29 mouse cellular contexts compared by ENCODE assay signal in genomic region chr7:141484186-141485120, GRCm38 (mm10). TPM values are rescaled to one million over a fixed set of nuclear protein-coding genes. Genes with fewer than 3 reads are reported as not detected.
DNase-seq lines count a peak whose midpoint lies in the region; ATAC-seq and TF ChIP-seq lines count a peak whose summit lies in the region.
"Had no signal": no experiment of that assay in that cellular context is flagged by ENCODE, and none has a peak within 500 bp of the region (broad histone marks: within the 10 kb centered on the region; RNA-seq: fewer than 3 reads in every experiment).

No protein-coding gene starts in this region.

- H3K4me3 ChIP-seq in hindbrain, postnatal 0 days (ENCODE audit: low read length), result no peak overlapping the region
- H3K4me3 ChIP-seq in hindbrain, embryonic 11.5 days (ENCODE audit: low read depth, low read length), result no peak overlapping the region
- H3K4me3 ChIP-seq in neural tube, embryonic 14.5 days (ENCODE audit: low read depth, low read length), result no peak overlapping the region
- H3K4me3 ChIP-seq: forebrain, embryonic 13.5 days; heart, embryonic 10.5 days; kidney, embryonic 15.5 days; liver, embryonic 12.5 days; myocyte had no signal

- H3K4me1 ChIP-seq in hindbrain, postnatal 0 days (ENCODE audit: insufficient read depth, low read length), result peaks cover 12% of the 10 kb centered on the region
- H3K4me1 ChIP-seq in hindbrain, embryonic 11.5 days (replicated peaks; ENCODE audit: control insufficient read depth, insufficient read depth, low read length), result peaks cover 5% of the 10 kb centered on the region; the same call in 1 of the 2 replicates
- peaks cover 16% of the 10 kb centered on the region for H3K4me1 ChIP-seq in neural tube, embryonic 14.5 days (ENCODE audit: control insufficient read depth, insufficient read depth, low read length)

- no peak for ATAC-seq in hindbrain, postnatal 0 days
- ATAC-seq in hindbrain, embryonic 11.5 days (ENCODE audit: low FRiP score), result no peak
- ATAC-seq in neural tube, embryonic 14.5 days (ENCODE audit: low read depth), result no peak
- ATAC-seq: activated CD4-positive, CD25-positive, alpha-beta regulatory T cell, adult 4 months; forebrain, embryonic 13.5 days; inflammation-experienced regulatory T-cells, adult 6 months; liver, embryonic 12.5 days; liver, postnatal 0 days; midbrain, embryonic 16.5 days had no signal

- H3K27me3 ChIP-seq in hindbrain, postnatal 0 days (ENCODE audit: insufficient read depth, low read length), result no peaks in the 10 kb centered on the region
- H3K27me3 ChIP-seq in hindbrain, embryonic 11.5 days (ENCODE audit: control insufficient read depth, insufficient read depth, low read length), result peaks cover 14% of the 10 kb centered on the region
- peaks cover 4% of the 10 kb centered on the region; the same call in 1 of the 2 replicates for H3K27me3 ChIP-seq in neural tube, embryonic 14.5 days (ENCODE audit: control insufficient read depth, insufficient read depth, low read length)

- no peak overlapping the region for H3K27ac ChIP-seq in hindbrain, postnatal 0 days
- no peak overlapping the region for H3K27ac ChIP-seq in hindbrain, embryonic 11.5 days (ENCODE audit: low read depth, low read length)
- H3K27ac ChIP-seq in neural tube, embryonic 14.5 days (ENCODE audit: low read depth, low read length), result no peak overlapping the region
- H3K27ac ChIP-seq: forebrain, embryonic 13.5 days; heart, embryonic 10.5 days; kidney, embryonic 15.5 days; liver, embryonic 12.5 days had no signal

- no peak for TF ChIP-seq CTCF in hindbrain, postnatal 0 days (IDR thresholded peaks at IDR 0.05; ENCODE audit: low read depth)

- DNase-seq in cerebellum, postnatal 10 days, result peak; percentile 62 to 70
- no peak for DNase-seq in cerebellum, adult 8-10 months
- no peak for DNase-seq in hindbrain, postnatal 0 days (ENCODE audit: low spot score)
- no peak for DNase-seq in hindbrain, embryonic 11.5 days (ENCODE audit: low spot score)
- DNase-seq in cerebellum, postnatal 14 days, result peak; percentile 59 to 65
- DNase-seq in gastrocnemius, adult 18-20 months (ENCODE audit: low spot score), result no peak
- DNase-seq: adrenal gland, adult 2 months; adrenal gland, postnatal 36 days; B cell, adult 2 months; gastrocnemius, postnatal 14 days; heart, postnatal 36 days; kidney, adult 11 months; kidney, postnatal 36 days; layer of hippocampus, postnatal 36 days; left cerebral cortex, postnatal 4 days; liver, postnatal 0 days; lung, postnatal 36 days; thymus, adult 2 months; thymus, postnatal 36 days had no signal

- H3K9ac ChIP-seq in hindbrain, postnatal 0 days (replicated peaks; ENCODE audit: low read length), result no peak overlapping the region
- H3K9ac ChIP-seq in hindbrain, embryonic 11.5 days (ENCODE audit: low read depth, low read length), result no peak overlapping the region
- no peak overlapping the region for H3K9ac ChIP-seq in neural tube, embryonic 14.5 days (replicated peaks; ENCODE audit: low read depth, low read length)
- H3K9ac ChIP-seq: kidney, embryonic 15.5 days; liver, embryonic 12.5 days; liver, postnatal 0 days had no signal

- 69% methylated on average over 5 of the region's 5 CpGs for WGBS in hindbrain, postnatal 0 days
- WGBS in hindbrain, embryonic 11.5 days, result 65% methylated on average over 5 of the region's 5 CpGs
- WGBS in neural tube, embryonic 14.5 days, result 75% methylated on average over 5 of the region's 5 CpGs

- peak overlapping the region; percentile 93; the same call in 1 of the 2 replicates for H3K4me2 ChIP-seq in hindbrain, postnatal 0 days (ENCODE audit: low read depth, low read length)
- H3K4me2 ChIP-seq in hindbrain, embryonic 11.5 days (replicated peaks; ENCODE audit: low read depth, low read length), result no peak overlapping the region
- 0 out of 2 replicates have a peak overlapping the region, but pooled peaks have one; percentile 8 for H3K4me2 ChIP-seq in neural tube, embryonic 14.5 days (ENCODE audit: low read depth, low read length)
- H3K4me2 ChIP-seq: forebrain, embryonic 13.5 days; kidney, embryonic 15.5 days; liver, embryonic 12.5 days; midbrain, embryonic 11.5 days had no signal

- H3K9me3 ChIP-seq in hindbrain, postnatal 0 days (ENCODE audit: low read length), result no peaks in the 10 kb centered on the region
- no peaks in the 10 kb centered on the region for H3K9me3 ChIP-seq in hindbrain, embryonic 11.5 days (ENCODE audit: control insufficient read depth, low read length)
- no peaks in the 10 kb centered on the region for H3K9me3 ChIP-seq in neural tube, embryonic 14.5 days (ENCODE audit: control insufficient read depth, low read length)
- H3K9me3 ChIP-seq: forebrain, embryonic 13.5 days; heart, embryonic 10.5 days; kidney, embryonic 15.5 days; liver, embryonic 12.5 days had no signal

- no peaks in the 10 kb centered on the region for H3K36me3 ChIP-seq in hindbrain, postnatal 0 days (ENCODE audit: insufficient read depth, low read length)
- no peaks in the 10 kb centered on the region for H3K36me3 ChIP-seq in hindbrain, embryonic 11.5 days (ENCODE audit: control insufficient read depth, insufficient read depth, low read length)
- no peaks in the 10 kb centered on the region for H3K36me3 ChIP-seq in neural tube, embryonic 14.5 days (ENCODE audit: control insufficient read depth, insufficient read depth, low read length)

RNA-seq across cellular contexts. Expression of gene Tspan4, which starts 9.4 kb away (rescaled TPM):
- total RNA-seq in hindbrain, postnatal 0 days (2014; rRNA removed), result 101 and 119 TPM in 2 replicates
- 78.2 and 83.9 TPM in 2 replicates for polyA plus RNA-seq in hindbrain, postnatal 0 days (2015; fragmentation: Nextera tagmentation; extraction: Ambion mirVana)
- polyA plus RNA-seq in hindbrain, embryonic 11.5 days (2014; fragmentation: Nextera tagmentation; extraction: Ambion mirVana), result 29.6 and 31.4 TPM in 2 replicates
- 55.7 and 63.3 TPM in 2 replicates for polyA plus RNA-seq in neural tube, embryonic 14.5 days (2014; fragmentation: Nextera tagmentation; extraction: Ambion mirVana)
- 1 to 10 TPM; 6.6 to 7.1 TPM for total RNA-seq in gastrocnemius, adult 18-20 months (2021)

RNA-seq across cellular contexts. Expression of gene Polr2l, which starts 9.5 kb away (rescaled TPM):
- total RNA-seq in hindbrain, postnatal 0 days (2014; rRNA removed), result 25.5 and 46.1 TPM in 2 replicates
- polyA plus RNA-seq in hindbrain, postnatal 0 days (2015; fragmentation: Nextera tagmentation; extraction: Ambion mirVana), result 75.9 and 81.6 TPM in 2 replicates
- polyA plus RNA-seq in hindbrain, embryonic 11.5 days (2014; fragmentation: Nextera tagmentation; extraction: Ambion mirVana), result 71.5 and 74.0 TPM in 2 replicates
- 74.0 and 87.3 TPM in 2 replicates for polyA plus RNA-seq in neural tube, embryonic 14.5 days (2014; fragmentation: Nextera tagmentation; extraction: Ambion mirVana)
- total RNA-seq in gastrocnemius, adult 18-20 months (2021), result 10 to 100 TPM; 62.0 to 64.3 TPM

RNA-seq across cellular contexts. Expression of gene Cd151, which starts 17.3 kb away (rescaled TPM):
- total RNA-seq in hindbrain, postnatal 0 days (2014; rRNA removed), result 62.6 and 79.4 TPM in 2 replicates
- 16.1 and 18.5 TPM in 2 replicates for polyA plus RNA-seq in hindbrain, postnatal 0 days (2015; fragmentation: Nextera tagmentation; extraction: Ambion mirVana)
- 40.1 and 57.9 TPM in 2 replicates for polyA plus RNA-seq in hindbrain, embryonic 11.5 days (2014; fragmentation: Nextera tagmentation; extraction: Ambion mirVana)
- polyA plus RNA-seq in neural tube, embryonic 14.5 days (2014; fragmentation: Nextera tagmentation; extraction: Ambion mirVana), result 43.3 and 49.6 TPM in 2 replicates
- total RNA-seq in gastrocnemius, adult 18-20 months (2021), result 10 to 100 TPM; 82.6 to 90.7 TPM

RNA-seq across cellular contexts. Expression of gene Cracr2b, which starts 23.6 kb away (rescaled TPM):
- 2.1 and 5.0 TPM in 2 replicates for total RNA-seq in hindbrain, postnatal 0 days (2014; rRNA removed)
- polyA plus RNA-seq in hindbrain, postnatal 0 days (2015; fragmentation: Nextera tagmentation; extraction: Ambion mirVana), result 6.7 and 9.1 TPM in 2 replicates
- 4.4 and 4.5 TPM in 2 replicates for polyA plus RNA-seq in hindbrain, embryonic 11.5 days (2014; fragmentation: Nextera tagmentation; extraction: Ambion mirVana)
- polyA plus RNA-seq in neural tube, embryonic 14.5 days (2014; fragmentation: Nextera tagmentation; extraction: Ambion mirVana), result 3.6 and 6.6 TPM in 2 replicates
- 1 to 10 TPM; 7.2 to 8.9 TPM for total RNA-seq in gastrocnemius, adult 18-20 months (2021)
- polyA plus RNA-seq: activated CD4-positive, CD25-positive, alpha-beta regulatory T cell, adult 4 months; inflammation-experienced regulatory T-cells, adult 6 months had no signal

RNA-seq across cellular contexts. Expression of gene Pnpla2, which starts 29.5 kb away (rescaled TPM):
- 8.5 and 10.0 TPM in 2 replicates for total RNA-seq in hindbrain, postnatal 0 days (2014; rRNA removed)
- polyA plus RNA-seq in hindbrain, postnatal 0 days (2015; fragmentation: Nextera tagmentation; extraction: Ambion mirVana), result 20.0 and 22.4 TPM in 2 replicates
- polyA plus RNA-seq in hindbrain, embryonic 11.5 days (2014; fragmentation: Nextera tagmentation; extraction: Ambion mirVana), result 13.7 and 14.2 TPM in 2 replicates
- 14.0 and 14.7 TPM in 2 replicates for polyA plus RNA-seq in neural tube, embryonic 14.5 days (2014; fragmentation: Nextera tagmentation; extraction: Ambion mirVana)
- 100 to 1,000 TPM; 288 to 309 TPM for total RNA-seq in gastrocnemius, adult 18-20 months (2021)

Comparison
In these comparisons a context has a peak if more than half of its experiments do, and no peak if none do; other contexts are left out.
1. DNase-seq: peak in cerebellum, postnatal 10 days (2 of 2) and cerebellum, postnatal 14 days (2 of 2); none in cerebellum, adult 8-10 months (single experiment), hindbrain, postnatal 0 days (single experiment), hindbrain, embryonic 11.5 days (single experiment) and gastrocnemius, adult 18-20 months (single experiment).